Mouse (Mus musculus) 3134 (cell line): ENCODE data around the gene Rpl28.
"Not testable (repeated sequence)": the region's sequence is repeated elsewhere in the genome, so short reads cannot be mapped to it uniquely, and the experiment has no call there.

Experiments
- DNase-seq: peaks from one replicate; pipeline ENCODE4 v3.0.0-alpha.2; 2011; ENCODE audit warnings: low spot score; ENCODE audit not compliant: insufficient read length; ENCODE audit errors: extremely low read depth

The Rpl28 gene

GRCm38 (mm10) chr7:4782759-4783158, 9.9 kb upstream of the Rpl28 start, which contains the start of the genes Il11 and Tmem190:
Gene Il11, minus strand, starts transcription at chr7:4782859.
Gene Tmem190, plus strand, starts transcription at chr7:4782937.
- DNase-seq: no peak

- no peak for DNase-seq
These were observed 8.9 kb upstream of the Rpl28 start for GRCm38 (mm10) chr7:4783667-4784268.

DNA sequence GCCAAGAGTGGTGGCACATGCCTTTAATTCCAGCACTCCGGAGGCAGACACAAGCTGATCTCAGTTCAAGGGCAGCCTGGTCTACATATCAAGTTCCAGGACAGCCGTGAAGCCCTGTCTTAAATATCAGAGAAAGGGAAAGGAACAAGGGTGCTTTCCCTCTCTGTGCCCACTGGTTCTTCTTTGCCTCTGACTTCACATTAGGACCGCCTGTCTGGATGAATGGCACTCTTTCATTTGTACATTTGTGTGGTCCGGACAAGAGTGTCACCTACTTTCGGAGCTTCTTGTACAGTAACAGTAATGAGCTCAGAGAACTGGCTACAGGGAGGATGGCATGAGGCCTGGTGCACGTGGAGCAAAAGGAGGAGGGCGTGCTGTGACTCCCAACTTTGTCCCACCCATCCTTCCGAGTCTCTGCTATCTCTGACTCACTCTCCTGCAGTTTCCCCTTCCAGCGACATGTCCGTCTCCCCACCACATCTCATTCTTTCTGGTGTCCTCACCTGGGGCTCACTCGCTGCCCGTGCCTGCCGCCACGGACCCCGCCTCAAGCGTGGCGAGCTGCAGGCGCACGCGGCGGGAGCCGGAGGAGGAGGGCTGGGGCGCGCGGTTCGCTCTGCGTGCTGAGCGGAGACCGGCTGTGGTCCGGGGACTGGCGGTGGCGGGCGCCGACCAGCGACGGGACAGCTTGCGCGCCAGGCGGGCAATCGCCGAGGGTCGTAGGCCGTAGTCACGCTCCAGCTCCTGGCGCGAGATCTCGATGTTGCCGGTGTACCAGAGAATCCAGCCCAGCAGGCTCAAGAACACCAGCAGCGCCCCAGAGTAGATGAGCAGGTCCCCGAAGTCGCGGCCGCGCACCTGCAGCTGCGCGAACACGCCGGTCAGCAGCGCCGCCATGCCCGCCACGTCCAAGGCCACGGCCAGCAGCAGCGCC, 3.9 kb upstream of the Rpl28 start:
- peak; percentile 85 for DNase-seq

DNA sequence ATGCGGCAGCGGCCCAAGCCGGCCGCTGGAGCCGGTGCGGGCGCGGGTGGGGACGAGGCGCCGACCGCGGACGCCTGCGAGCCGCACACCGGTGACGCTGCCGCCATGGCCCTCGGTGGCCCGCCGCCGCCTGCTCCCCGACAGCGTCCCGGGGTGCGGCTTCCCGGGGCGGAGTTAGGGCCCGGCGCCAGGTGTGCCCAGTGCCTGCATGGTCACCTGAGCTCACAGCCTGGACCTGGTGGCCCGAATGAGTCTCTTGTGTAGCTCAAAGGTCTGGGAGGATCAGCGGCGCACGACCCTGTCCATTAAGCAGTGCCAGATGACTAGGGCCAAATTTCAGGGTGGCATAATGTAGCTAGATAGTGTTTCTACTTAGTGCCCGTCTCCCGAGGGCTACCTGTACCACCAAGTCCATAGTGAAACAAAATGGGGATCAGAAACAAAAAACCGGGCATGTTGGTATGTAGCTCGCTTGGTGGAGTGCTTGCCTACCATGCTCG, 3.2 kb upstream of the Rpl28 start, which contains the start of gene Tmem238:
Gene Tmem238, minus strand, starts transcription at position 221 of the 500 bp plus-strand sequence.
- DNase-seq: peak; percentile 71

DNA sequence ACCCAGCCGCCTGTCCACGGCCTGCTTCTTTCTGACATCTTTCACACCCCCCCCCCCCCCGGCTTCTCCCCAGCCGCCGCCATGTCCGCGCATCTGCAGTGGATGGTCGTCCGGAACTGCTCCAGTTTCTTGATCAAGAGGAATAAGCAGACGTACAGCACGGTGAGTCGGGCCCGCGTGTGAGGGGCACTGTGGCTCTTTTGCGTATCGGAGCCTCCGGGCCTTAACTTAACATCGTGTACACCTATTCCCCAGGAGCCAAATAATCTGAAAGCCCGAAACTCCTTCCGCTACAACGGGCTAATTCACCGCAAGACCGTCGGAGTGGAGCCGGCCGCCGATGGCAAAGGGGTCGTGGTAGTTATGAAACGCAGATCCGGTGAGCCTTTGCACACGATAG, 574 bp downstream of the Rpl28 start:
- DNase-seq: not testable (repeated sequence)

DNA sequence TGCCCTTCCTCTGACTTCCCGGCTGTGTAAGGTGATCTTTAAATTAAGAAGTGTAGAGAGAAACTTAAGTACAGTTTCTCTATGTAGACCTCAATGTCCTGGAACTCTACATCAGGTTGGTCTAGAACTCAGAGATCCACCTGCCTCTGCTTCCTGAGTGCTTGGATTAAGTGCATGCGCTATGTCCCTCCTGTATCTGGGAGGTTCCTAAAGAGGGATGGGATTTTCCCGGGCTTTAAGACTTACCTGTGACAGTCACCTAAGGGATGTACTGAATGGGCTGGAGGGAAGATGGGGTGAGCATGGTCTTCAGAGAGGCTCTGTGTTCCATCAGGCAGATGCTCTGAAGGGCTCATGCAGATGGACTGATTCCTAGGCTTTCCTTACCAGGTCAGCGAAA, 1.0 kb downstream of the Rpl28 start:
- no peak for DNase-seq

DNA sequence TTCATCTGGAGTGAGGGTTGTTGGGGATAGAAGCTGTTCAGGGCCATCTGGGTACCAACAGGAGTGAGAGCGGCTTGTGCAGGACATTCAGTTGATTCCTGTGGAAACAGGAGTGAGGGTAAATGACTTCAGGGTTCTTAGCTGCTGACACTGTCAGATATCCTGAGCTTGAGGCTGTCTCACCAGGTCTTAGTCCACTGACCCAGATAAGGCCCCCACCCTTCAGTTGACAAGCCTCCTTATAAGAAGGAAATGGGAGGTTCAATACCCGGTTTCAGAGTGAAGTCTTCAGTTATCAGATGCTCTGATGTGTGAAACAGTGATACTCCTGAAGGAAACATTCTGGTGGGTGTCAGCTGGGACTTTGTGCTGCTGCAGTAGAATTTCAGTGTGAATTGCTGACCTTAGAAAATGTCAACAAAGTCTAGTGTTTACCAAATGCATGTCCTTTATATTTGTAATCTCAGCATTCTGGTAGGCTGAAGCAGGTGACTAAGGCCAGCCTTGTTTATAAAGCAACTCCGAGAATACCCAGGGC, 2.0 kb downstream of the Rpl28 start:
- DNase-seq: no peak

GRCm38 (mm10) chr7:4795767-4796433, 3.2 kb downstream of the Rpl28 start:
- peak; percentile 42 for DNase-seq

DNA sequence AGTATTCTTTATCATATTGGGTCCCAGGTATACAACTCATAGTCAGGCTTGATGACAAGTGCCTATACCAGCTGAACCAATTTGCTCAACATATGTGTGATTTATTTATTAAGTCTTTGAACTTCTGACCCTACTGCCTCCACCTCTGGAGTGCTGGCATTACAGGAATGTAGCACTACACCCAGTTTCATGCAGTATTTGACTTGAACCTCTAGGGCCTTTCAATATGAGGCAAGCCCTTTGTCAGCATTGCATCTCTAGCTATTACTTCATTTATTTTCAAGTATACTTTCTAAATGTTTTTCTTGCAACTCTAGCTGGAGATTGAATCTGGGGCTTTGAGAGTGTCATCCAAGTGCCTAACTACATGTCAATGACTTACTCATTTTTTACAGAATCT, 9.6 kb downstream of the Rpl28 start:
- no peak for DNase-seq

DNA sequence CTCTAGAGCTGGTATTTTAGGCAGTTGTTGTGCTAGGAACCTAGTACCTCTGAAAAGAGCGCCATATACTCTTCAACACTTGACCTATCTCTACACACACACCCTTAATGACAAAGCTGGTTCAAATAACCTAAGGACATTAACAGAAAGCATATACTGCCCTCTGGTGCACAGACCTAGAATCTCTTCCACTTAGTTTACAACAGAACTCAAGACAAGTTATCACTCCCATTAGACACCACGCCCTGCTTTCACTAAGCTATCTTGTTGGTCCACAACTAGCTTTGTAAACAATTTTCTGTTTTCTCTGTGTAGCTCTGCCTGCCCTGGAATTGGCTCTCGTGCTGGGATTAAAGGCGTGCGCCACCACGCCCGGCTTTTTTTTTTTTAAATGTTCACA, 14.0 kb downstream of the Rpl28 start:
- no peak for DNase-seq

DNA sequence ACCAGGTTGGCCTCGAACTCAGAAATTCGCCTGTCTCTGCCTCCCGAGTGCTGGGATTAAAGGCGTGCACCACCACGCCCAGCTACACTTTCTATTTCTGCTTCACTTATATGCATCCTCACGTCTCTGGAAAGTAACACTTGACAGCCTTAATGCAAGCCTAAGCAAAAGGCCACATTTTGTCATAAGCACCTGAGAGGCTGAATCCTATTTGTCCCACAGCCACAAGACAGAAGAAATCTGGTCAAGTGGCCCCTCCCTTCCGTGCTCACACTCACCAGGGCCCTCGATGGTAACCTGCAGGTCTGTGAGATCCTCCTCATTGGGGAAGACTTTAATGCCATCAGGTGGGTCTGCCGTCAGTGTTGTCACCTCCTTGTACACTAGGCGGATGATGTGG, 18.5 kb downstream of the Rpl28 start:
- DNase-seq: not testable (repeated sequence)

- peak; percentile 65 for DNase-seq
These were observed 19.2 kb downstream of the Rpl28 start for GRCm38 (mm10) chr7:4811842-4812302.

DNA sequence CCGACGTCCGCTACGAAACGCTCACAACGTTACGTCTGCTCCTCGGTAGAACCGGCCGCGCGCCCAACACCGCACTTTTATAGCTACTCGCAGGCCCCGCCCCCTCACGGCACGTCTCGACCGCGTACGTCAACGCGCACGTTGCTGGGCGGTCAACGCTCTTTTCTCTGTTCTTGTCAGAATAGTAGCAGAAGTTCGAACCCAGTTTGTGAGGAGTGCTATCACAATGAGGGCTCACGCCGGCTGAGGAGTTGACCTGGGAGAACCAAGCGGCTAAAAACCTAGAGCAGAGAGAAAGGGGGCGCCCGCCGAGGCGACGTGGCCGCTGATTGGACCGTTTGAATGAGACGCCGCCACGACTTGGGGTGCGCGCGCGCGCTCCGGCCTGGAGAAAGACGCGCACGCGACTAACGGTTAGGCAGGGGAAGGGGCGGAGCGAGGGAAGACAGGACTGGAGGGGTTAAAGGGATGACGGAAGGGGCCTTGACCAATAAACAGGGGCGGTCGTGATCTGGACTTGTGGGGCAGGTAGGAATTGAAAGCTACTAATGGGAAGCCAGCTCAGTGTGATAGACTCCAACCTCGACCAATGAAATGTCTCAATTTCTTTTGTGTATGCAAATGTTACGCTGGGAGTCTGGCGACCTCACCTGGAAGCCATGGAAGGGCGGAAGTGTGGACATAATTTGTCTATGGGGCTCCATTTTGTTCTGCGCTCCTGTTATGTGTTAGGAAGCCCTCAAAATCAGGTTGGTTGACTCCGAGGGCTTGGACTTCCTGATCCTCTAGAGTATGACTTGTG, 19.8 kb downstream of the Rpl28 start, which contains the start of gene Ube2s:
Gene Ube2s, minus strand, starts transcription at position 288 of the 802 bp plus-strand sequence.
- peak; percentile 98 for DNase-seq

GRCm38 (mm10) chr7:4813105-4813791, 20.6 kb downstream of the Rpl28 start:
- no peak for DNase-seq

- DNase-seq: no peak
These were observed 23.9 kb downstream of the Rpl28 start for GRCm38 (mm10) chr7:4816559-4816958.

GRCm38 (mm10) chr7:4820925-4821324, 28.3 kb downstream of the Rpl28 start:
- DNase-seq: not testable (repeated sequence)

GRCm38 (mm10) chr7:4821690-4822089, 29.0 kb downstream of the Rpl28 start:
- no peak for DNase-seq

- no peak for DNase-seq
These were observed 29.7 kb downstream of the Rpl28 start for GRCm38 (mm10) chr7:4822162-4822907.
